Mouse (Mus musculus): ENCODE measurements at regions not wholly inside any gene's neighbourhood (a gene's known extent, or its start where the extent isn't known, plus 50 kb on each side); places are given as distances from the start of the nearest gene placed in this dataset.
"Not testable (repeated sequence)": the region's sequence is repeated elsewhere in the genome, so short reads cannot be mapped to it uniquely, and the experiment has no call there.

DNA sequence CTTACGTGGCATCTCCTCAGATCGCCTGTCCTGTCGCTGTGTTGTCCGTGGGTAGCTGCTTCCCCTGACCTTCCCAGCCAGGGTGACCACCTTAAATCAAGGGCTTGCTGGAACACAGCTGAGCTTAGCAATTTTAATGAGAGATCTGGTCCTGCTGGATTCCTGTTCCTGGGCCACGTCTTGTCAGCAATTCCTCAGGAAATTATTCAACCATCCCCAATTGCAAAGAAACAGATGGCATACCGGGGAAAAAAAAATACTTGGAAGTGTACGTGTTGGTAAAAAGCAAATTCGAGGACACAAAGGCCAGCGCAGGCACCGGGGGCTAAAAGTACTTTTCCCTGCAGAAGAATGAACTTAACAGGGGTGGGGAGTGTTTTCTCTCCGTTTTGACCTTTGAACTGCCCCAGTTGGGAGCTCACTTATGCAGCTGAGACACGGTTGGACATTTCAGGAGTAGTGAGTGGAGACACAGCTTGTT lies 107.0 kb upstream of the Rhobtb1 start:
- DNase-seq (ENCODE audit: low spot score) = no peak

GRCm38 (mm10) chr10:69045275-69045674 lies 106.0 kb upstream of the Rhobtb1 start:
- no peak for DNase-seq (ENCODE audit: low spot score)

- DNase-seq (ENCODE audit: low spot score) = no peak
Measured at GRCm38 (mm10) chr10:69046008-69046555, 105.2 kb upstream of the Rhobtb1 start.

DNA sequence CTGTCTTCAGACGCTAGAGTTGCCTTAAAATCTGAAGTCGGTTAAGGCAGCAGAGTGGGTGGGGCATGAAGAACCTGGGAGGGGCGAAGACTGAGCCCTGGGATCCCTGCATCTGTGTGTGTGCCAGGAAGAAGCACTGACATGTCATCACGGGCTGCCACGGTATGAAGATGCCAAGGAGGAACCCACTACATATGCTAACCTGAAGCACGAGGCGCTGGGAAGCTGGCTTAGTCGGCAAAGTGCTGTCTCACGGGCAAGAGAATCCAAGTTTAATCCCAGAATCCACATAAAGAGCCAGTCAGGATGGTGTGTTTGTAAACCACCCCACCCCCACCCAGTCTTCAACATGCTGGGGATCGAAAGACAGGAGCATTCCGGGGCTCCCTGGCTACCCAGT lies 73.2 kb upstream of the Rhobtb1 start:
- no peak for DNase-seq (ENCODE audit: low spot score)

- DNase-seq (ENCODE audit: low spot score) = no peak
Measured at GRCm38 (mm10) chr10:69086184-69086583, 65.0 kb upstream of the Rhobtb1 start.

- DNase-seq (ENCODE audit: low spot score) = no peak
Measured at GRCm38 (mm10) chr10:69091872-69092271, 59.4 kb upstream of the Rhobtb1 start.

GRCm38 (mm10) chr10:69100021-69100420 lies 51.2 kb upstream of the Rhobtb1 start:
- no peak for DNase-seq (ENCODE audit: low spot score)

GRCm38 (mm10) chr10:69100742-69101141 lies 50.5 kb upstream of the Rhobtb1 start:
- DNase-seq (ENCODE audit: low spot score) = not testable (repeated sequence)

Measured in MN1 (cell line).